Mouse (Mus musculus) liver, adult 2 months (tissue): ENCODE measurements around the gene Treml4. TPM values are rescaled to one million over a fixed set of nuclear protein-coding genes. Genes with fewer than 3 reads are reported as not detected.

Experiments used
- DNase-seq: peaks from one replicate; pipeline ENCODE4 v3.0.0-alpha.2; 2011; ENCODE audit warnings: low read depth, low spot score; ENCODE audit errors: extremely low read depth
- H3K27ac ChIP-seq: fragments of 200-500 bp; replicated peaks from 2 replicates; pipeline ENCODE4 v1.5.1; 2012; ENCODE audit warnings: low read depth, mild to moderate bottlenecking, control low read depth, inconsistent platforms, low read length; ENCODE audit not compliant: insufficient read depth
- H3K27me3 ChIP-seq: fragments of 200-500 bp; 2 replicates; pipeline ENCODE4 v1.6.1; 2012; ENCODE audit warnings: mild to moderate bottlenecking, moderate library complexity, low read length, inconsistent platforms; ENCODE audit not compliant: control insufficient read depth, insufficient read depth
- H3K36me3 ChIP-seq: fragments of 200-500 bp; 2 replicates; pipeline ENCODE4 v1.6.1; 2012; ENCODE audit warnings: low read length, inconsistent platforms; ENCODE audit not compliant: control insufficient read depth, insufficient read depth
- H3K4me1 ChIP-seq: fragments of 200-500 bp; 2 replicates; pipeline ENCODE4 v1.6.1; 2011; ENCODE audit warnings: low read length; ENCODE audit not compliant: control insufficient read depth, insufficient read depth
- H3K4me3 ChIP-seq: fragments of 200-500 bp; 2 replicates; pipeline ENCODE4 v1.5.1; 2011; ENCODE audit warnings: low read depth, mild to moderate bottlenecking, control low read depth, low read length, moderate library complexity; ENCODE audit not compliant: insufficient read depth
- H3K79me2 ChIP-seq: fragments of 200-500 bp; 2 replicates; pipeline ENCODE4 v1.6.1; 2012; ENCODE audit warnings: inconsistent platforms, mild to moderate bottlenecking, low read length, moderate library complexity; ENCODE audit not compliant: control insufficient read depth, insufficient read depth
- H3K9ac ChIP-seq: fragments of 200-500 bp; 2 replicates; pipeline ENCODE4 v1.6.1; 2012; ENCODE audit warnings: low read depth, mild to moderate bottlenecking, control low read depth, inconsistent platforms, low read length
- CTCF ChIP-seq: fragments of 200-500 bp; IDR thresholded peaks from 2 replicates; pipeline ENCODE4 v1.5.1; 2011; ENCODE audit warnings: low read depth, low read length, control low read depth
- POLR2A ChIP-seq: fragments of 200-500 bp; IDR thresholded peaks from 2 replicates; pipeline ENCODE4 v1.6.1; 2011; ENCODE audit warnings: low read length, control low read depth; ENCODE audit not compliant: insufficient read depth; ENCODE audit errors: extremely low read depth
- WGBS: fragments of 180-500 bp; shearing (Covaris S2); methylation state at CpG from one replicate; pipeline ENCODE4 v1.1.7; 2018; 5-methylcytosine and 5-hydroxymethylcytosine counted together
- polyA plus RNA-seq: library from polyadenylated mRNA; depleted of rRNA; stranded (reverse); fragments of >200 nt; gene quantifications from 2 replicates; pipeline ENCODE4 v1.2.3, GENCODE M21; 2012
- total RNA-seq: library from RNA; depleted of rRNA; stranded (reverse); fragments of >200 nt; gene quantifications from 2 replicates; pipeline ENCODE4 v1.2.3, GENCODE M21; 2014

Treml4 gene
- total and polyA plus RNA-seq, 2 experiments: 4.2 to 4.6 TPM

- no peak overlapping the region for H3K4me3 ChIP-seq
These were observed 7.5 kb upstream of the Treml4 start for GRCm38 (mm10) chr17:48256575-48256974.

GRCm38 (mm10) chr17:48261868-48262267, 2.2 kb upstream of the Treml4 start:
- H3K4me3 ChIP-seq: no peak overlapping the region
- H3K4me1 ChIP-seq: no peaks in the 10 kb centered on the region
- H3K27me3 ChIP-seq: no peaks in the 10 kb centered on the region
- no peaks in the 10 kb centered on the region for H3K36me3 ChIP-seq
- TF ChIP-seq POLR2A: no peak
- H3K9ac ChIP-seq: no peak overlapping the region
- no peaks in the 10 kb centered on the region for H3K79me2 ChIP-seq
- H3K27ac ChIP-seq: no peak overlapping the region
- 63% methylated on average over 2 of the region's 2 CpGs for WGBS
- DNase-seq: peak; percentile 21

More at GRCm38 (mm10) chr17:48256575-48256974, 7.5 kb upstream of the Treml4 start:
- Histone ChIP-seq H3K27ac (no peak overlapping the region), H3K36me3 (no peaks in the 10 kb centered on the region), H3K9ac (no peak overlapping the region), H3K4me1 (no peaks in the 10 kb centered on the region), H3K79me2 (no peaks in the 10 kb centered on the region), H3K27me3 (no peaks in the 10 kb centered on the region)
- no peak for DNase-seq
- TF ChIP-seq CTCF (no peak), POLR2A (no peak)

- Histone ChIP-seq H3K4me3 (peak overlapping the region; percentile 38), H3K36me3 (no peaks in the 10 kb centered on the region), H3K27ac (no peak overlapping the region; the same call in 1 of the 2 replicates), H3K27me3 (no peaks in the 10 kb centered on the region), H3K79me2 (no peaks in the 10 kb centered on the region), H3K4me1 (no peaks in the 10 kb centered on the region), H3K9ac (no peak overlapping the region)
- 86% methylated on average over 7 of the region's 7 CpGs for WGBS
- no peak for DNase-seq
- no peak for TF ChIP-seq CTCF
- TF ChIP-seq POLR2A: no peak
These were observed 567 bp downstream of the Treml4 start for GRCm38 (mm10) chr17:48264662-48265061.

- TF ChIP-seq CTCF (no peak), POLR2A (no peak)
- no peak overlapping the region for H3K9ac ChIP-seq
- H3K79me2 ChIP-seq: no peaks in the 10 kb centered on the region
- 63% methylated on average over 2 of the region's 2 CpGs for WGBS
- H3K4me3 ChIP-seq: no peak overlapping the region
- H3K36me3 ChIP-seq: no peaks in the 10 kb centered on the region
- DNase-seq: no peak
- no peaks in the 10 kb centered on the region for H3K4me1 ChIP-seq
- H3K27ac ChIP-seq: no peak overlapping the region
- H3K27me3 ChIP-seq: no peaks in the 10 kb centered on the region
These were observed 2.0 kb downstream of the Treml4 start for GRCm38 (mm10) chr17:48266138-48266537.

GRCm38 (mm10) chr17:48266610-48267304, 2.7 kb downstream of the Treml4 start:
- Histone ChIP-seq H3K27me3 (no peaks in the 10 kb centered on the region), H3K79me2 (no peaks in the 10 kb centered on the region), H3K27ac (no peak overlapping the region), H3K4me3 (no peak overlapping the region), H3K9ac (no peak overlapping the region), H3K4me1 (no peaks in the 10 kb centered on the region), H3K36me3 (no peaks in the 10 kb centered on the region)
- TF ChIP-seq POLR2A (no peak), CTCF (no peak)
- 53% methylated on average over 2 of the region's 2 CpGs for WGBS
- DNase-seq: no peak

- no peaks in the 10 kb centered on the region for H3K79me2 ChIP-seq
- no peaks in the 10 kb centered on the region for H3K36me3 ChIP-seq
- no peaks in the 10 kb centered on the region for H3K27me3 ChIP-seq
- TF ChIP-seq CTCF: no peak
- no peak for TF ChIP-seq POLR2A
- DNase-seq: no peak
- H3K4me3 ChIP-seq: no peak overlapping the region
- H3K4me1 ChIP-seq: no peaks in the 10 kb centered on the region
- H3K9ac ChIP-seq: no peak overlapping the region
- H3K27ac ChIP-seq: no peak overlapping the region
- 78% methylated on average over 1 of the region's 1 CpGs for WGBS
These were observed 3.5 kb downstream of the Treml4 start for GRCm38 (mm10) chr17:48267591-48267990.
